Mouse (Mus musculus): Measurements from ENCODE around the gene Fam102a. TPM values are rescaled to one million over a fixed set of nuclear protein-coding genes. Genes with fewer than 3 reads are reported as not detected.
A peak's percentile ranks its signal among the peaks of the same experiment; 100 is the strongest.

Fam102a gene
- polyA plus RNA-seq, 1 experiment from 2014 or later = 10.9 TPM

DNA sequence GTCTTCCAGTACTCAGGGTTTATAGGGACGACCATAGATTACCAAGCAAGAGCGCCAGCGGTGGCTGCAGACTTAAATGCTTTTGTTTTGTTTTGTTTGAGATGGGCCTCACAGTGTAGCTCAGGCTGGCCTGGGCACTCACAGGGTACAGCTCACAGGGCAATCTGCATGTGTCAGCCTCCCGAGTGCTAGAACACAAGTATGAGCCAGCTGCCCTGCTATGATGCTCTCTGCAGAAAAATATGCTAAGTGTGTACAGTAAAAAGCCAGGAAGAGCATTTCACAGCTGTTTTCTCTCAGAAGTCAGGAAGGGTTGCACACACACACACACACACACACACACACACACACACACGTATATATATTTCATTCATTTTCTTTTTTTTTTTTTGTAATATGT is 34.7 kb upstream of the Fam102a start:
- Histone ChIP-seq H3K27me3 (no peaks in the 10 kb centered on the region), H3K4me1 (peaks cover 4% of the 10 kb centered on the region; the same call in 1 of the 2 replicates), H3K9ac (no peak overlapping the region), H3K4me3 (no peak overlapping the region), H3K27ac (no peak overlapping the region), H3K9me3 (peaks cover 8% of the 10 kb centered on the region; the same call in 1 of the 2 replicates), H3K4me2 (replicated peaks) (no peak overlapping the region), H3K36me3 (no peaks in the 10 kb centered on the region)
- ATAC-seq (ENCODE audit: low FRiP score, low read depth) = no peak
- WGBS = 77% methylated on average over 5 of the region's 5 CpGs

DNA sequence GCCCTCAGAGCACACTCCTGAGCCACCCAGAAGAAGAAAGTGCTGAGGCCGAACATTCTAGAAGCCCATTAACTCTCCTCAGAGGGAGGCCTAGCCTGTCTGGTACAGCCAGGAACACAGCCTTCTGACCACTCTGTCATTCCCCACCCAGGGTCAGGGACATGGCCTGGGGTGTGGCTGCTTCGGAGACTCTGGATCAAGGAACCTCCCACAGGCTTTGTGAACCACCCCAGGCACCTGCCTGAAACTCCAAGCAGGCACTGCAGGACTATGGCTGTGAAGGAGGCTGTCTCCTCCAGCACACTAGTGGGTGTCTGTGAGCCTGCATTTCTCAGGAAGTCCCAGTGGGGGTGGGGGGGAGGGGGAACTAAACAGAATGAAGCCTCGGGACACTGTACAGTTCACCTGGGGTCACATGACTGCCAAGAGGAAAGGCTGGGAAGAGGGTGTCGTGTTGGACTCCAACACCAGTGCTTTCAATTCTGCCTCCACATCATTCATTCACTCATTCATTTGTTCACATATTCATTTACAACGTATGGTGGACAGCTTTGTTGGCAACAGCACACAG is 33.3 kb upstream of the Fam102a start:
- H3K4me3 ChIP-seq = no peak overlapping the region
- peaks cover 12% of the 10 kb centered on the region; the same call in 1 of the 2 replicates for H3K9me3 ChIP-seq
- H3K4me2 ChIP-seq (replicated peaks) = no peak overlapping the region
- no peak for ATAC-seq (ENCODE audit: low FRiP score, low read depth)
- H3K27ac ChIP-seq = no peak overlapping the region
- no peaks in the 10 kb centered on the region for H3K36me3 ChIP-seq
- no peak overlapping the region for H3K9ac ChIP-seq
- H3K27me3 ChIP-seq = no peaks in the 10 kb centered on the region
- 56% methylated on average over 5 of the region's 5 CpGs for WGBS
- peaks cover 4% of the 10 kb centered on the region; the same call in 1 of the 2 replicates for H3K4me1 ChIP-seq

DNA sequence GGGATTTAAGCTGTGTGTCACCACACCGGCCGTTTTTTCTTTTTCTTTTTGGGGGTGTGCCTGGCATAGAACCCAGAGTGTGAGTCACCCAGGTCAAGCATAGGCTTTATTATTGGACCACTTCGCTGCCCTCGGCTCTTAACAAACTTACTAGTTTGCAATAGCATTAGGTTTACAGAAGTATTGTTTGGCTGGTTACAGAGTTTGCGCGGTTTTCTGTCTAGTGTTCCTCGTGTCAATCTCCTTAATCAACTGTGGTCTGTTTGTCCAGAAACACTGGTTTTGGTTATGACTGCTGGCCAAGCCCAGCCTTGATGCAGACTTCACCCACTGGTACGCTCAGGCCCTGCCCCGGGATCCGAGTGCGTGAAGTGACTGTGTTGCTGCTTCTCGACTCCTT is 32.3 kb upstream of the Fam102a start:
- H3K9ac ChIP-seq = no peak overlapping the region
- H3K27me3 ChIP-seq = no peaks in the 10 kb centered on the region
- 87% methylated on average over 12 of the region's 12 CpGs for WGBS
- no peak for ATAC-seq (ENCODE audit: low FRiP score, low read depth)
- H3K4me2 ChIP-seq (replicated peaks) = no peak overlapping the region
- peaks cover 12% of the 10 kb centered on the region; the same call in 1 of the 2 replicates for H3K9me3 ChIP-seq
- H3K4me1 ChIP-seq = peaks cover 4% of the 10 kb centered on the region; the same call in 1 of the 2 replicates
- H3K4me3 ChIP-seq = no peak overlapping the region
- 0 out of 2 replicates have a peak overlapping the region, but pooled peaks have one; percentile 39 for H3K27ac ChIP-seq
- no peaks in the 10 kb centered on the region for H3K36me3 ChIP-seq

DNA sequence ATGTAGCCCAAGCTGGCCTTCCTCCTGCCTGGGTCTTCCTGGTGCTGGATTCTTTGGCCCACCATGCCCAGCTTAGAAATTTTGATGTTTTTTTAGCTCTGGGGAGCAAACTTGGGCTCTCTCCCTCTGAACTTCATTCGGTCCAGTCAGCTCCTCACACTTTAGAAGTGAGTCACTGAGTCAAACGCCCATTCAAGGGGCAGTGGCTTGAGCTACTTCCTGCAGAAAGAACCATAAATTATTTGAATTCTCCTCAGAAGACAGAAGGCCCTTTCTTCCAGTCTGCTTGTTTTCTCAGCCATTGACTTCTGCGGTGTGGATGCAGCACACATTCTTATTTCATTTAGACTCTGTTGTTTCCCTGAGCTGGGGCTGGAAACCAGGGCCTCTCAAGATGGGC is 31.5 kb upstream of the Fam102a start:
- Histone ChIP-seq H3K9ac (no peak overlapping the region), H3K4me3 (no peak overlapping the region), H3K4me1 (peaks cover 4% of the 10 kb centered on the region; the same call in 1 of the 2 replicates), H3K9me3 (peaks cover 9% of the 10 kb centered on the region; the same call in 1 of the 2 replicates), H3K36me3 (no peaks in the 10 kb centered on the region), H3K4me2 (replicated peaks) (no peak overlapping the region), H3K27me3 (no peaks in the 10 kb centered on the region), H3K27ac (0 out of 2 replicates have a peak overlapping the region, but pooled peaks have one; percentile 39)
- WGBS = 31% methylated on average over 3 of the region's 3 CpGs
- ATAC-seq (ENCODE audit: low FRiP score, low read depth) = no peak

DNA sequence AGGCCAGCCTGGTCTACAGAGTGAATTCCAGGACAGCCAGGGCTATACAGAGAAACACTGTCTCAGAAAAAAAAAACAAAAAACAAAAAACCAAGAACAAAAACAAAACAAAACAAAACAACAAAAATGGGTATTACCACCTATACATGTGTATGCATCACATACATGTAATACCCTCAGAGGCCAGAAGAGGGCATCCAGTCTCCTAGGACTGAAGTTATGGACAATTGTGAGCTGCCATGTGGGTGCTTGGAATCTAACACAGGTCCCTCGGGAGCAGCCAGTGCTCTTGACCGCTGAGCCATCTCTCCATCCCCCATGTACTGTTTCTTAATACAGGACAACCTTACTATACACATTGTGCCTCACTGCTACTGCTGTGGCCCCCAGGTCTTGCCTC is 29.6 kb upstream of the Fam102a start:
- Histone ChIP-seq H3K9me3 (peaks cover 3% of the 10 kb centered on the region; the same call in 1 of the 2 replicates), H3K27me3 (no peaks in the 10 kb centered on the region), H3K27ac (no peak overlapping the region), H3K36me3 (no peaks in the 10 kb centered on the region), H3K4me2 (replicated peaks) (no peak overlapping the region), H3K4me3 (no peak overlapping the region), H3K4me1 (peaks cover 17% of the 10 kb centered on the region), H3K9ac (no peak overlapping the region)
- no peak for ATAC-seq (ENCODE audit: low FRiP score, low read depth)
- 97% methylated on average over 2 of the region's 2 CpGs for WGBS

DNA sequence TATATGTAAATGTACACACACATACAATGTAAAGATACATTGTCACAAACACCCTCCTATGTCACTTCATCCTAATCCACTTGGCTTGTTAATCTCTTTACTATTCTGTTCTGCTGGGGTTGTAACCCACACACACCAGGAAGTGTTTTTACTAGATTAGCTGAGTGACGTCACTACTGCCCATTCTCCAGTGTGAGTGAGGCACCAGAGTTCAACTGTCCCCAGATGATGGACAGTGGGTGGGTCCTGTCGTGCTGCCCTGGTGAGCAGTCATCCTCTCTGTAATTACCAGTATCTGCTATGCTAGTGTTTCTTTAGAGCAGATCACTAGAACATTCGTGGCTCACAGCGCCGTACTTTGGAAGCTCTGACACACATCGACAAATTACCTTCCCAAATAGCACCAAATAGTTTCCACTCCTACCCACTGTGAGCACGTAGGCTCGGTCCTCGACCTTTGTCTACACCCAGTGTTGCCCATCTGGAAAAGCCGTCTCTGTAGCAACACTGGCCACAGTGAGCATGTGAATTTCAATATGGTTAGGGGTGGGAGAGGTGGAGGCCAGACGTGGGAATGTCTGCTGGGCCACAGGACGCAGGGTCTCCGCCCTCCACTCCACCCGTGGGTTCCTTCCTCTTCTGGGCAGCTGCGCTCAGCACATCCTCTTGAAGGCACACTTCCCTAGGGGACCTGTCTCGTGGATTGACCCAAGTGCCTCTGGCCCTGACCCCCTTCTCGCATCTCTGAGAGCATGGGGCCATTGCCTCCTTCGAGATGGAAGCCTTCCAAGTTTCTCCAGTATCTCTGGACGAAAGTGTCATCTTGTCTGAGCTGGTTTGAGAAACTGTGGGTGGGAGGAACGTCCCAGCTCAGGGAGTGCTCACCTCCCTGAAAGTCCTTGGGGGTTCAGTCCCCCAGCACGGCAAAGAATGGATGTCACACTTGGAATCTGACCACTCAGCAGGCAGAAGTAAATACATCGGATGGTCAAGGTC is 28.2 kb upstream of the Fam102a start:
- 72% methylated on average over 22 of the region's 22 CpGs for WGBS
- Histone ChIP-seq H3K27ac (no peak overlapping the region), H3K4me2 (replicated peaks) (no peak overlapping the region)

DNA sequence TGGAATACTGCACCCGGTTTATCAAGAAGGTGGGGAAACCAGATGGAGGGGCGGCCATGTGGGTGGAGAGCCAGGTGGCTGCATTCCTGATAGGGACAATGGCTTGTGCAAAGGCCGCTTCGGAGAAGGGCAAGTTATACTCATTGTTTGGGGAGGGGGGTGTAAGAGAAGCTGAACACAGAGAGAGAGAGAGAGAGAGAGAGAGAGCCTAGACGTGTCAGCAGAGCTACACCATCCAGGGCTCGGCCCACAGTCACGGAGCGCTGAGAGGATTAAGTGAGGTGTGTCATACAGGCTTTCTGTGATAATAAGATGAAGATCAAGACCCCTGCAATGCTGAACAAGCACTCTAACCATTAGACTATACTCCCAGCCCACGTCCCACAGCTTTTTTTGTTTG is 27.2 kb upstream of the Fam102a start:
- ATAC-seq (ENCODE audit: low FRiP score, low read depth) = no peak
- no peak overlapping the region for H3K4me3 ChIP-seq
- H3K4me2 ChIP-seq (replicated peaks) = no peak overlapping the region
- 78% methylated on average over 9 of the region's 9 CpGs for WGBS
- no peak overlapping the region for H3K27ac ChIP-seq
- H3K27me3 ChIP-seq = no peaks in the 10 kb centered on the region
- H3K9ac ChIP-seq = no peak overlapping the region
- peaks cover 17% of the 10 kb centered on the region for H3K4me1 ChIP-seq
- no peaks in the 10 kb centered on the region for H3K36me3 ChIP-seq
- peaks cover 3% of the 10 kb centered on the region; the same call in 1 of the 2 replicates for H3K9me3 ChIP-seq

More for the DNA sequence above, 28.2 kb upstream of the Fam102a start:
- no peak overlapping the region for H3K4me3 ChIP-seq
- no peaks in the 10 kb centered on the region for H3K27me3 ChIP-seq
- peaks cover 17% of the 10 kb centered on the region for H3K4me1 ChIP-seq
- no peak overlapping the region for H3K9ac ChIP-seq
- H3K36me3 ChIP-seq = no peaks in the 10 kb centered on the region
- H3K9me3 ChIP-seq = peaks cover 3% of the 10 kb centered on the region; the same call in 1 of the 2 replicates
- ATAC-seq (ENCODE audit: low FRiP score, low read depth) = no peak

DNA sequence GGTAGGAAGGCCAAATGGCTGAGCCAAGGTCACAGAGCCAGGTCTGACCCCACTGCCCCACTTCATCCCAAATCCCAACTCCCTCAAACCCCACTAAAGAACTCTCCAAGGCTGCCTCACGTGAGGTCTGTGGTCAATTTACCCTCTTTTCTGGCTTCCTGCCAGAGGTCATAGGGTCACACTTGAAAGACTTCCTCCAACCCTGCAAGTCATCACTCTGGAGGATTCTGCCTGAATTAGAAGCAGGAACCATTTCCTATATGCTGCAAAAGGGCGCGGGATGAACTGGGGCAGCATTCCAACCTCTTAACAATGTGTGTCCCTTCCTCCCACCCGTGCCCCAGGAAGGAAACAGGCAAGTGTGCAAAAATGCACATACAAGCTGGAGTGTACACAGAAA is 25.8 kb upstream of the Fam102a start:
- Histone ChIP-seq H3K9ac (no peak overlapping the region), H3K9me3 (peaks cover 3% of the 10 kb centered on the region; the same call in 1 of the 2 replicates), H3K4me1 (peaks cover 16% of the 10 kb centered on the region), H3K4me3 (no peak overlapping the region), H3K4me2 (replicated peaks) (no peak overlapping the region), H3K27ac (no peak overlapping the region), H3K36me3 (no peaks in the 10 kb centered on the region), H3K27me3 (no peaks in the 10 kb centered on the region)
- 16% methylated on average over 4 of the region's 4 CpGs for WGBS
- no peak for ATAC-seq (ENCODE audit: low FRiP score, low read depth)

DNA sequence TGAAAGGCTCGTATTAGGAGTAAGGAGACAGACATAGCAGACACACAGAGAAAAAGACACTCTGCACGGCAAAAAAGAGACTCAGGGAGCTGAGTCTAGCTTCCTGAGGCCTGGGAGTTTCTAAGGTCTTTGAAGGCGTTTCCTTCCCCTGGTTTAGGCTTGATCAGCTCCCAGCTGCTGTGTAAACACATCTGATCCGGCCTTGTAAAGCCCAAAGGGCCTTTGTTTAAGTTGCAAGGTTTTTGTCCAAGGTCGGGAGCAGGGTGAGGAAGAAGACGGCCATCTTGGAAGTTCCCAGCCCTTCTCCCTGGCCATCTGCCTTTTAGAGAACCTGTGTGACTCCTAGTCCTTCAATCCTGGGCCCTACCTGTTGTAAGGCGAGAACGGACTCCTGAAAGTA is 25.2 kb upstream of the Fam102a start:
- Histone ChIP-seq H3K27me3 (no peaks in the 10 kb centered on the region), H3K4me1 (peaks cover 21% of the 10 kb centered on the region), H3K9me3 (peaks cover 3% of the 10 kb centered on the region; the same call in 1 of the 2 replicates), H3K4me3 (no peak overlapping the region), H3K9ac (no peak overlapping the region), H3K36me3 (no peaks in the 10 kb centered on the region), H3K27ac (peak overlapping the region; percentile 22; the same call in 1 of the 2 replicates), H3K4me2 (replicated peaks) (no peak overlapping the region)
- 37% methylated on average over 8 of the region's 8 CpGs for WGBS
- ATAC-seq (ENCODE audit: low FRiP score, low read depth) = no peak

DNA sequence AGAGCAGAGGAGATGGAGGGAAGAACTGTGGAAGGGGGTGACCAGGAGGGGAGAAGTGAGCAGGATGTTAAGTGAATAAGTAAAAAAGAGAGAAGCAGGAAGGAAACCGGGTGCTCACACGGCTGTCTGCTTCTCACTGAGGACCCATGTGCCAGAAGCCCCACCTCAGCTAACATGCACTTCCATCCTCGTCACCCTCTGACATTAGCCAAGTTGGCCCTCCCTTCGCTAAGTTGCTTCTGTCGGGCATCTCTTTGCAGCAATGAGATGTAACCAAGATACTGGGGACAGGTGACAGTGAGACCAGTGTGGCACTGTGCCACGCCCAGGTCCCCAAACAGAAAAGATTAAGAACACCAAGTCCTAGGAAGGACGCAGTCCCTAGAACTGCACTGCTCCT is 22.5 kb upstream of the Fam102a start:
- 83% methylated on average over 7 of the region's 7 CpGs for WGBS
- no peaks in the 10 kb centered on the region for H3K36me3 ChIP-seq
- no peak for ATAC-seq (ENCODE audit: low FRiP score, low read depth)

DNA sequence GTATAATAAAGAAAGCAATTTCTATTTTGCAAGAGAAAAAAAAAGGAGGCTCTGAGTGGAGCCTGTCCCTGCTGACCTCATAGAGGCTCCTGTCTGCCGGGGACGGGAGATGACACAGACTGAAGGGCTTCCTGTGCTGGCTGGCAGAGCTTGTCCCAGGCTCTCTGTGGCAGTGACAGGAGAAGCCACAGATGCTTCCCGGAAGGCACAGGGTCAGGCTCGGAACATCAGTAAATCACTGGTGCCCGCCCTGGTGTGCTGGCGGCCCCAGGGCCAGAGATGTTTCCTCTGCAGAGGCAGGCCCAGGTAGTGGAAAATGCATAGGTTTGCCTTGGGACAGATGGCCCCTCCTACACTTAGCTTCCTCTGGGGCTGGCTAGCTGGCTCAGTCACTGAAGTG is 20.8 kb upstream of the Fam102a start:
- Histone ChIP-seq H3K9me3 (no peaks in the 10 kb centered on the region), H3K9ac (no peak overlapping the region), H3K4me2 (replicated peaks) (no peak overlapping the region), H3K27me3 (no peaks in the 10 kb centered on the region), H3K36me3 (no peaks in the 10 kb centered on the region), H3K4me3 (no peak overlapping the region), H3K4me1 (peaks cover 17% of the 10 kb centered on the region), H3K27ac (peak overlapping the region; percentile 33; the same call in 1 of the 2 replicates)
- no peak for ATAC-seq (ENCODE audit: low FRiP score, low read depth)
- 16% methylated on average over 6 of the region's 6 CpGs for WGBS

More for the DNA sequence above, 22.5 kb upstream of the Fam102a start:
- Histone ChIP-seq H3K9ac (no peak overlapping the region), H3K9me3 (no peaks in the 10 kb centered on the region), H3K4me2 (replicated peaks) (no peak overlapping the region), H3K27ac (no peak overlapping the region), H3K27me3 (no peaks in the 10 kb centered on the region), H3K4me1 (peaks cover 21% of the 10 kb centered on the region), H3K4me3 (no peak overlapping the region)

Data from limb, embryonic 13.5 days (tissue).